Mouse (Mus musculus) midbrain, embryonic 10.5 days (tissue): Measurements from ENCODE around the gene Spem1. TPM values are rescaled to one million over a fixed set of nuclear protein-coding genes. Genes with fewer than 3 reads are reported as not detected.

ENCODE experiments used
- DNase-seq: peaks from one replicate; pipeline ENCODE4 v3.0.0-alpha.2; 2017; ENCODE audit warnings: low spot score
- H3K27ac ChIP-seq: fragments of 300-500 bp; sonication (generic); replicated peaks from 2 replicates; pipeline ENCODE4 v1.5.1; 2016; ENCODE audit warnings: mild to moderate bottlenecking
- H3K27me3 ChIP-seq: fragments of 300-500 bp; sonication (generic); 2 replicates; pipeline ENCODE4 v1.6.1; 2016; ENCODE audit warnings: low read depth, mild to moderate bottlenecking; ENCODE audit not compliant: poor library complexity, severe bottlenecking
- H3K36me3 ChIP-seq: fragments of 300-500 bp; sonication (generic); 2 replicates; pipeline ENCODE4 v1.6.1; 2016; ENCODE audit warnings: mild to moderate bottlenecking, moderate library complexity
- H3K4me1 ChIP-seq: fragments of 300-500 bp; sonication (generic); 2 replicates; pipeline ENCODE4 v1.6.1; 2016
- H3K4me3 ChIP-seq: fragments of 300-500 bp; sonication (generic); 2 replicates; pipeline ENCODE4 v1.5.1; 2016; ENCODE audit warnings: mild to moderate bottlenecking, moderate library complexity
- H3K9me3 ChIP-seq: fragments of 300-500 bp; sonication (generic); replicated peaks from 2 replicates; pipeline ENCODE4 v1.6.1; 2016; ENCODE audit warnings: mild to moderate bottlenecking
- WGBS: fragments of 180-500 bp; shearing (Covaris S2); methylation state at CpG from one replicate; pipeline ENCODE4 v1.1.7; 2016; 5-methylcytosine and 5-hydroxymethylcytosine counted together
- polyA plus RNA-seq: library from polyadenylated mRNA; unstranded; fragments of >200 nt; fragmentation: Nextera tagmentation; extraction: Ambion mirVana; gene quantifications from 2 replicates; pipeline ENCODE4 v1.2.1, GENCODE M21; 2016

The Spem1 gene
- polyA plus RNA-seq, 1 experiment from 2014 or later, result 0.19 TPM

- WGBS, result 69% methylated on average over 8 of the region's 8 CpGs
- Histone ChIP-seq H3K27ac (peak overlapping the region; percentile 93), H3K4me1 (peaks cover 72% of the 10 kb centered on the region), H3K4me3 (peak overlapping the region; percentile 86), H3K36me3 (peaks cover 45% of the 10 kb centered on the region), H3K9me3 (no peaks in the 10 kb centered on the region), H3K27me3 (peaks cover 44% of the 10 kb centered on the region)
- DNase-seq, result no peak
Observed at GRCm38 (mm10) chr11:69833554-69833953, 11.6 kb upstream of the Spem1 start.

GRCm38 (mm10) chr11:69828832-69829231, 6.9 kb upstream of the Spem1 start:
- peaks cover 4% of the 10 kb centered on the region; the same call in 1 of the 2 replicates for H3K9me3 ChIP-seq
- no peak overlapping the region for H3K27ac ChIP-seq
- H3K4me1 ChIP-seq, result peaks cover 32% of the 10 kb centered on the region
- 69% methylated on average over 5 of the region's 5 CpGs for WGBS
- H3K27me3 ChIP-seq, result peaks cover 17% of the 10 kb centered on the region
- no peak overlapping the region for H3K4me3 ChIP-seq
- peaks cover 90% of the 10 kb centered on the region for H3K36me3 ChIP-seq
- DNase-seq, result no peak

- Histone ChIP-seq H3K36me3 (peaks cover 45% of the 10 kb centered on the region), H3K9me3 (peaks cover 4% of the 10 kb centered on the region; the same call in 1 of the 2 replicates), H3K27ac (no peak overlapping the region), H3K27me3 (no peaks in the 10 kb centered on the region), H3K4me3 (no peak overlapping the region), H3K4me1 (peaks cover 3% of the 10 kb centered on the region)
- no peak for DNase-seq
- WGBS, result 69% methylated on average over 2 of the region's 2 CpGs
Observed at GRCm38 (mm10) chr11:69823456-69823855, 1.5 kb upstream of the Spem1 start.

- Histone ChIP-seq H3K27me3 (no peaks in the 10 kb centered on the region; the same call in 1 of the 2 replicates), H3K4me1 (no peaks in the 10 kb centered on the region; the same call in 1 of the 2 replicates)
- 91% methylated on average over 8 of the region's 8 CpGs for WGBS
Observed at GRCm38 (mm10) chr11:69818871-69819270, 3.1 kb downstream of the Spem1 start.

GRCm38 (mm10) chr11:69818365-69818764, 3.6 kb downstream of the Spem1 start, which contains the start of gene Spem2:
Spem2 (minus strand) TSS chr11:69818465.
- Histone ChIP-seq H3K27me3 (no peaks in the 10 kb centered on the region; the same call in 1 of the 2 replicates), H3K9me3 (peaks cover 19% of the 10 kb centered on the region), H3K4me3 (no peak within 1 kb of the TSS), H3K4me1 (no peaks in the 10 kb centered on the region; the same call in 1 of the 2 replicates), H3K27ac (no peak within 1 kb of the TSS), H3K36me3 (no peaks in the 10 kb centered on the region)
- DNase-seq, result no peak
- WGBS, result 84% methylated on average over 2 of the region's 2 CpGs

More at GRCm38 (mm10) chr11:69818871-69819270, 3.1 kb downstream of the Spem1 start:
- Histone ChIP-seq H3K27ac (no peak overlapping the region), H3K9me3 (peaks cover 19% of the 10 kb centered on the region), H3K36me3 (no peaks in the 10 kb centered on the region), H3K4me3 (no peak overlapping the region)
- no peak for DNase-seq

- Histone ChIP-seq H3K9me3 (peaks cover 19% of the 10 kb centered on the region), H3K27me3 (no peaks in the 10 kb centered on the region; the same call in 1 of the 2 replicates), H3K4me1 (no peaks in the 10 kb centered on the region), H3K4me3 (no peak overlapping the region), H3K36me3 (no peaks in the 10 kb centered on the region), H3K27ac (no peak overlapping the region)
- WGBS, result 91% methylated on average over 12 of the region's 12 CpGs
- no peak for DNase-seq
Observed at GRCm38 (mm10) chr11:69816520-69816919, 5.5 kb downstream of the Spem1 start.

GRCm38 (mm10) chr11:69815155-69815554, 6.8 kb downstream of the Spem1 start, which contains the start of gene Gm39566:
Gm39566 (minus strand) TSS chr11:69815298.
- H3K36me3 ChIP-seq, result no peaks in the 10 kb centered on the region
- H3K9me3 ChIP-seq, result peaks cover 19% of the 10 kb centered on the region
- no peaks in the 10 kb centered on the region for H3K4me1 ChIP-seq
- WGBS, result 66% methylated on average over 10 of the region's 10 CpGs
- no peak within 1 kb of the TSS for H3K27ac ChIP-seq
- no peak within 1 kb of the TSS for H3K4me3 ChIP-seq
- H3K27me3 ChIP-seq, result no peaks in the 10 kb centered on the region; the same call in 1 of the 2 replicates
- no peak for DNase-seq

- H3K27ac ChIP-seq, result no peak overlapping the region
- no peak for DNase-seq
- H3K4me3 ChIP-seq, result no peak overlapping the region
- peaks cover 5% of the 10 kb centered on the region; the same call in 1 of the 2 replicates for H3K9me3 ChIP-seq
- H3K27me3 ChIP-seq, result peaks cover 23% of the 10 kb centered on the region
- H3K4me1 ChIP-seq, result peaks cover 3% of the 10 kb centered on the region; the same call in 1 of the 2 replicates
- no peaks in the 10 kb centered on the region for H3K36me3 ChIP-seq
Observed at GRCm38 (mm10) chr11:69810280-69810679, 11.7 kb downstream of the Spem1 start.

- WGBS, result 82% methylated on average over 2 of the region's 2 CpGs
- Histone ChIP-seq H3K9me3 (peaks cover 5% of the 10 kb centered on the region; the same call in 1 of the 2 replicates), H3K27me3 (peaks cover 49% of the 10 kb centered on the region), H3K27ac (no peak overlapping the region), H3K4me1 (peaks cover 30% of the 10 kb centered on the region), H3K36me3 (no peaks in the 10 kb centered on the region), H3K4me3 (no peak overlapping the region)
- no peak for DNase-seq
Observed at GRCm38 (mm10) chr11:69807641-69808040, 14.3 kb downstream of the Spem1 start.

GRCm38 (mm10) chr11:69806378-69806777, 15.6 kb downstream of the Spem1 start:
- no peak overlapping the region for H3K27ac ChIP-seq
- 86% methylated on average over 4 of the region's 4 CpGs for WGBS
- H3K4me1 ChIP-seq, result peaks cover 42% of the 10 kb centered on the region
- H3K36me3 ChIP-seq, result no peaks in the 10 kb centered on the region
- peaks cover 62% of the 10 kb centered on the region for H3K27me3 ChIP-seq
- H3K9me3 ChIP-seq, result peaks cover 5% of the 10 kb centered on the region; the same call in 1 of the 2 replicates
- no peak overlapping the region for H3K4me3 ChIP-seq
- DNase-seq, result no peak

GRCm38 (mm10) chr11:69804972-69805909, 16.7 kb downstream of the Spem1 start, which contains the start of gene Tmem102:
Tmem102 (minus strand) TSS chr11:69805624.
- 6% methylated on average over 29 of the region's 29 CpGs for WGBS
- Histone ChIP-seq H3K4me1 (peaks cover 54% of the 10 kb centered on the region), H3K36me3 (no peaks in the 10 kb centered on the region), H3K27ac (no peak within 1 kb of the TSS), H3K27me3 (peaks cover 73% of the 10 kb centered on the region), H3K9me3 (peaks cover 5% of the 10 kb centered on the region; the same call in 1 of the 2 replicates), H3K4me3 (peak within 1 kb of the TSS; percentile 66)
- DNase-seq, result peak; percentile 20

- Histone ChIP-seq H3K9me3 (peaks cover 5% of the 10 kb centered on the region; the same call in 1 of the 2 replicates), H3K27ac (no peak overlapping the region), H3K4me1 (peaks cover 60% of the 10 kb centered on the region), H3K4me3 (peak overlapping the region; percentile 66), H3K27me3 (peaks cover 80% of the 10 kb centered on the region), H3K36me3 (no peaks in the 10 kb centered on the region)
- WGBS, result 5% methylated on average over 12 of the region's 12 CpGs
- no peak for DNase-seq
Observed at GRCm38 (mm10) chr11:69804652-69804940, 17.4 kb downstream of the Spem1 start.
